11 mouse cellular contexts compared by ENCODE assay signal in the genomic region with DNA sequence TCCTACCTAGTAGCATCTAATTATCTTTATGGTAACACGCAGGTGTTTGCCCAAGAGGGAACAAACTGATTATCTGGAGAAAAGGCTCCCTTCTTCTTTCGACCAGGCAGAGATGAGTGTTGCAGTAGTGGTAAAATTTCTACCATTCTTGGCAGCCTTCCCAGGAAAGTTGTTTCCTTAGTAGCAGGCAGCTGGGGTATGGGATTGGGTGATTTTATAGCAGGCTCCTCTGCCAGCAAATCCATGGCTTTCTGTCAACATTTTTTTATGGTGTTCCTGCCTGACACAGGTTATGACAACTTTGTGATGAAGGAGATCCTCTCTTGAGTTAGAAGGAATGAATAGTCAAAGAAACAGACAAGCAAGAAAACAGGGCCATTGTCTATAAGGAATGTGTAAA. TPM values are rescaled to one million over a fixed set of nuclear protein-coding genes. Genes with fewer than 3 reads are reported as not detected.
DNase-seq lines count a peak whose midpoint lies in the region; ATAC-seq and TF ChIP-seq lines count a peak whose summit lies in the region.
"Had no signal": no experiment of that assay in that cellular context is flagged by ENCODE, and none has a peak within 500 bp of the region (broad histone marks: within the 10 kb centered on the region; RNA-seq: fewer than 3 reads in every experiment).

No protein-coding gene starts in this region.

- no peak overlapping the region for H3K27ac ChIP-seq in hindbrain, postnatal 0 days
- H3K27ac ChIP-seq in hindbrain, embryonic 13.5 days: no peak overlapping the region
- H3K27ac ChIP-seq in kidney, adult 2 months (ENCODE audit: insufficient read depth, low read depth, low read length): 0 out of 2 replicates have a peak overlapping the region, but pooled peaks have one; percentile 30
- H3K27ac ChIP-seq: macrophage; stomach, embryonic 15.5 days had no signal

- H3K27me3 ChIP-seq in hindbrain, postnatal 0 days (ENCODE audit: insufficient read depth, low read length): no peaks in the 10 kb centered on the region
- no peaks in the 10 kb centered on the region for H3K27me3 ChIP-seq in hindbrain, embryonic 13.5 days
- no peaks in the 10 kb centered on the region for H3K27me3 ChIP-seq in kidney, adult 2 months (replicated peaks; ENCODE audit: control insufficient read depth, insufficient read depth, low read length)
- H3K27me3 ChIP-seq: stomach, embryonic 15.5 days had no signal

- TF ChIP-seq CTCF in hindbrain, postnatal 0 days (IDR thresholded peaks at IDR 0.05; ENCODE audit: low read depth): no peak
- no peak for TF ChIP-seq CTCF in kidney, adult 2 months (conservative IDR thresholded peaks at IDR 0.05; ENCODE audit: insufficient read depth, insufficient read length, low read depth, low read length)

- no peaks in the 10 kb centered on the region for H3K36me3 ChIP-seq in hindbrain, postnatal 0 days (ENCODE audit: insufficient read depth, low read length)
- no peaks in the 10 kb centered on the region for H3K36me3 ChIP-seq in hindbrain, embryonic 13.5 days
- H3K36me3 ChIP-seq in kidney, adult 2 months (ENCODE audit: control insufficient read depth, insufficient read depth, low read length): no peaks in the 10 kb centered on the region
- H3K36me3 ChIP-seq: stomach, embryonic 15.5 days had no signal

- TF ChIP-seq POLR2A in kidney, adult 2 months (IDR thresholded peaks at IDR 0.05; ENCODE audit: low read depth, low read length): no peak

- no peak overlapping the region for H3K9ac ChIP-seq in hindbrain, postnatal 0 days (replicated peaks; ENCODE audit: low read length)
- no peak overlapping the region for H3K9ac ChIP-seq in hindbrain, embryonic 13.5 days
- H3K9ac ChIP-seq: stomach, embryonic 15.5 days had no signal

- no peak overlapping the region for H3K4me3 ChIP-seq in hindbrain, postnatal 0 days (ENCODE audit: low read length)
- H3K4me3 ChIP-seq in hindbrain, embryonic 13.5 days: no peak overlapping the region
- no peak overlapping the region for H3K4me3 ChIP-seq in kidney, adult 2 months (ENCODE audit: insufficient read depth, low read depth, low read length)
- H3K4me3 ChIP-seq: erythroblast, embryonic 14.5 days; stomach, embryonic 15.5 days had no signal

- no peaks in the 10 kb centered on the region for H3K9me3 ChIP-seq in hindbrain, postnatal 0 days (ENCODE audit: low read length)
- no peaks in the 10 kb centered on the region for H3K9me3 ChIP-seq in hindbrain, embryonic 13.5 days
- H3K9me3 ChIP-seq: stomach, embryonic 15.5 days had no signal

- H3K4me1 ChIP-seq in hindbrain, postnatal 0 days (ENCODE audit: insufficient read depth, low read length): no peaks in the 10 kb centered on the region
- no peaks in the 10 kb centered on the region for H3K4me1 ChIP-seq in hindbrain, embryonic 13.5 days (replicated peaks)
- no peaks in the 10 kb centered on the region; the same call in 1 of the 2 replicates for H3K4me1 ChIP-seq in kidney, adult 2 months (ENCODE audit: control insufficient read depth, insufficient read depth, low read length)
- H3K4me1 ChIP-seq: stomach, embryonic 15.5 days had no signal

- no peak overlapping the region for H3K4me2 ChIP-seq in hindbrain, postnatal 0 days (ENCODE audit: low read depth, low read length)
- H3K4me2 ChIP-seq in hindbrain, embryonic 13.5 days: no peak overlapping the region
- H3K4me2 ChIP-seq: stomach, embryonic 15.5 days had no signal

- intact Hi-C loops in left cerebral cortex, postnatal 36 days (cut with DNase I): no loop called here

- DNase-seq in hindbrain, postnatal 0 days (ENCODE audit: low spot score): peak; percentile 72
- peak; percentile 20 for DNase-seq in brain, embryonic 18.5 days (ENCODE audit: low read depth, low spot score)
- peak; percentile 85 for DNase-seq in kidney, adult 2 months
- peak; percentile 12 to 34 for DNase-seq in left cerebral cortex, postnatal 36 days (ENCODE audit: low spot score in 2 of 2)
- no peak for DNase-seq in spleen, postnatal 14 days (ENCODE audit: low spot score in 2 of 2)

- no peak for ATAC-seq in hindbrain, postnatal 0 days
- ATAC-seq in hindbrain, embryonic 13.5 days (ENCODE audit: low FRiP score): no peak
- ATAC-seq in erythroid progenitor cell, adult 5-6 weeks (replicated peaks; ENCODE audit: low FRiP score, poor library complexity, severe bottlenecking): no peak
- no peak for ATAC-seq in erythroblast, adult 5-6 weeks (replicated peaks; ENCODE audit: low FRiP score, poor library complexity, severe bottlenecking)

- WGBS in hindbrain, postnatal 0 days: 50% methylated on average over 2 of the region's 2 CpGs
- WGBS in hindbrain, embryonic 13.5 days: 69% methylated on average over 2 of the region's 2 CpGs
- WGBS in kidney, adult 2 months: 16% methylated on average over 2 of the region's 2 CpGs

RNA-seq across cellular contexts. Expression of a gene that starts 40.2 kb away (rescaled TPM):
- not detected in 2 replicates for total RNA-seq in hindbrain, postnatal 0 days (2014; rRNA removed)
- not detected in 2 replicates for polyA plus RNA-seq in hindbrain, postnatal 0 days (2015; fragmentation: Nextera tagmentation; extraction: Ambion mirVana)
- polyA plus RNA-seq in hindbrain, embryonic 13.5 days (2015; fragmentation: Nextera tagmentation; extraction: Ambion mirVana): not detected in 2 replicates
- polyA plus RNA-seq in kidney, adult 2 months (2012; rRNA removed): not detected in 2 replicates
- not detected for total RNA-seq in left cerebral cortex, postnatal 36 days (2021)
- not detected in 2 replicates for total RNA-seq in erythroid progenitor cell, adult 5-6 weeks (2015; ENCODE audit: low replicate concordance)
- total RNA-seq in erythroid progenitor cell, adult 5-6 weeks (2017; ENCODE audit: low replicate concordance): not detected in 2 replicates
- not detected in 2 replicates for total RNA-seq in erythroblast, adult 5-6 weeks (2015; ENCODE audit: low replicate concordance)
- total RNA-seq in erythroblast, adult 5-6 weeks (2017; ENCODE audit: low replicate concordance): 0.70 TPM in 1 of 2 replicates, not detected in the other
- polyA plus RNA-seq: erythroblast, embryonic 14.5 days; macrophage had no signal

RNA-seq across cellular contexts. Expression of a gene that starts 58.1 kb away (rescaled TPM):
- 73.1 and 83.1 TPM in 2 replicates for total RNA-seq in hindbrain, postnatal 0 days (2014; rRNA removed)
- polyA plus RNA-seq in hindbrain, postnatal 0 days (2015; fragmentation: Nextera tagmentation; extraction: Ambion mirVana): 93.7 and 101 TPM in 2 replicates
- polyA plus RNA-seq in hindbrain, embryonic 13.5 days (2015; fragmentation: Nextera tagmentation; extraction: Ambion mirVana): 42.6 and 43.3 TPM in 2 replicates
- polyA plus RNA-seq in kidney, adult 2 months (2012; rRNA removed): 0.10 and 0.38 TPM in 2 replicates
- 10 to 100 TPM; 14.6 to 16.0 TPM for total RNA-seq in left cerebral cortex, postnatal 36 days (2021)
- not detected in 2 replicates for total RNA-seq in erythroid progenitor cell, adult 5-6 weeks (2015; ENCODE audit: low replicate concordance)
- total RNA-seq in erythroid progenitor cell, adult 5-6 weeks (2017; ENCODE audit: low replicate concordance): not detected in 2 replicates
- total RNA-seq in erythroblast, adult 5-6 weeks (2015; ENCODE audit: low replicate concordance): not detected in 2 replicates
- total RNA-seq in erythroblast, adult 5-6 weeks (2017; ENCODE audit: low replicate concordance): not detected in 2 replicates
- polyA plus RNA-seq: erythroblast, embryonic 14.5 days; macrophage had no signal

Comparison
In these comparisons a context has a peak if more than half of its experiments do, and no peak if none do; other contexts are left out.
1. DNase-seq: peak in hindbrain, postnatal 0 days (single experiment), brain, embryonic 18.5 days (single experiment), kidney, adult 2 months (single experiment) and left cerebral cortex, postnatal 36 days (2 of 2); none in spleen, postnatal 14 days (0 of 2).
2. RNA of a gene that starts 58.1 kb away (total RNA-seq): 73.1 to 83.1 TPM in hindbrain, postnatal 0 days and 14.6 to 16.0 TPM in left cerebral cortex, postnatal 36 days; not detected in erythroid progenitor cell, adult 5-6 weeks and not detected in erythroblast, adult 5-6 weeks; every median in the first group is over 10 times any median in the second.